Mouse (Mus musculus) activated CD4-positive, CD25-positive, alpha-beta regulatory T cell, adult 4 months (primary cell): Measurements from ENCODE around the gene Ints6l. TPM values are rescaled to one million over a fixed set of nuclear protein-coding genes. Genes with fewer than 3 reads are reported as not detected.

Experiments
- ATAC-seq: one replicate; pipeline ENCODE4 v1.8.0; 2017
- polyA plus RNA-seq, 2 experiments: library from polyadenylated mRNA; unstranded; fragments of 100-300 nt; shearing (Covaris generic); gene quantifications; one replicate each; pipeline ENCODE4 v1.2.1; 2017

Ints6l gene
- polyA plus RNA-seq, 2 experiments from 2014 or later: 23.4 to 26.6 TPM

- no peak for ATAC-seq
Measured at GRCm38 (mm10) chrX:56531266-56531665, 76.6 kb downstream of the Ints6l start.

GRCm38 (mm10) chrX:56537162-56537561 is 82.5 kb downstream of the Ints6l start:
- no peak for ATAC-seq

- ATAC-seq: no peak
Measured at GRCm38 (mm10) chrX:56549506-56549905, 94.8 kb downstream of the Ints6l start, which contains the start of gene Gm648. Gene Gm648, minus strand, starts transcription at chrX:56549606.

GRCm38 (mm10) chrX:56553584-56553983 is 98.9 kb downstream of the Ints6l start:
- no peak for ATAC-seq

Other genes with a start within 250 kb of the Ints6l start
- gene Gm773, start 242.0 kb upstream of the Ints6l start, polyA plus RNA-seq: not detected
- gene Zfp449, start 108.5 kb upstream of the Ints6l start, polyA plus RNA-seq: under 1 TPM; 0.12 to 0.84 TPM
- 1 to 10 TPM; 2.6 to 3.7 TPM for gene Smim10l2a, start 80.3 kb upstream of the Ints6l start, polyA plus RNA-seq
- 10 to 100 TPM in 1 of 2 experiments, 1 to 10 TPM in 1; 2.2 to 15.6 TPM for gene Gm2174, start 6.9 kb upstream of the Ints6l start, polyA plus RNA-seq
- gene Gm10477, start 69.9 kb downstream of the Ints6l start, polyA plus RNA-seq: not detected
- not detected for gene Gm648, start 94.7 kb downstream of the Ints6l start, polyA plus RNA-seq
- gene Mmgt1, start 143.2 kb downstream of the Ints6l start, polyA plus RNA-seq: 1 to 10 TPM; 6.7 to 7.6 TPM
- gene Slc9a6, start 154.9 kb downstream of the Ints6l start, polyA plus RNA-seq: 1 to 10 TPM; 8.3 to 8.9 TPM